Mouse (Mus musculus): ENCODE data around the gene 4931422A03Rik.
"Not testable (repeated sequence)": the region's sequence is repeated elsewhere in the genome, so short reads cannot be mapped to it uniquely, and the experiment has no call there.

The 4931422A03Rik gene

GRCm38 (mm10) chr2:104028139-104028723 is at the start of gene 4931422A03Rik:
Gene 4931422A03Rik (minus strand): TSS chr2:104028361.
- DNase-seq (ENCODE audit: low spot score in 2 of 2): no peak

- no peak for DNase-seq (ENCODE audit: low spot score in 2 of 2)
Observed at GRCm38 (mm10) chr2:104069704-104070185, 41.6 kb upstream of the 4931422A03Rik start, which contains the start of gene Cd59b. Gene Cd59b (plus strand): TSS chr2:104069849.

DNA sequence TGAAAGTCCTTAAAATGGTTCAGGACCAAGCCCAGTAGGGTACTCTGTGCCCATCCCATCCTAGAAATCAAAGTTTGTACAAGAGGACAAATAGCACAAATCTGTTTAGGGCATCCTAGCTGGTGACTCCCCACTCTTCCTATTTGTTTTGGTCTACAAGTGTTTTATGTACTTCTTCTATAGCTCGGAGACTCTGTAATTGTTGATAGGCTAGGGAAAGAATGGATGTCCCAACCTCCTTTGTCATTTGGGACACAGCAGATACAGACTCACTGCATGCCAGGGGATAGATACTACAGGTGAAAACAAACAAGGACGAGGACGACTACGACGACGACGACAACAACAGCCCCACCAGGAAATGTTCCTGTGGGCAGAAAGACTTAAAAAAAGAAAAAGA is 40.3 kb upstream of the 4931422A03Rik start, which contains the start of gene Gm10799:
Gene Gm10799, minus strand, starts transcription at position 101 of the 400 bp plus-strand sequence.
- not testable (repeated sequence) for DNase-seq (ENCODE audit: low spot score in 2 of 2)

DNA sequence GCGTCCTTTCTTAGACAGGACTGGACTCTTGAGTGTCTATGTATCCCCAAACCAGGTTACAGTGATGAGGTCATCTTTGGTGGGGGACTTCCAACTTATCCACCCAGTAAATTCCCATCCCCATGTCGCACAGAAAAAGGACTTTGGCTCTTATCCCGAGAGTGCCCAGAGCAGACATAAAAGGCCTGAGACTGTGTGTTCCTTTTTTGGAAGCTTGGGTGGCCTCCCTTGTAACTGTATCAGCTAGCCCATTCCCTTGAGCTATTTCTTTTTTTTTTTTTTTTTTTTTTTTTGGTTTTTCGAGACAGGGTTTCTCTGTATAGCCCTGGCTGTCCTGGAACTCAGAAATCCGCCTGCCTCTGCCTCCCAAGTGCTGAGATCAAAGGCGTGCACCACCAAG is 37.4 kb upstream of the 4931422A03Rik start, which contains the start of gene Gm10912:
Gene Gm10912, plus strand, starts transcription at position 301 of the 400 bp plus-strand sequence.
- not testable (repeated sequence) for DNase-seq (ENCODE audit: low spot score in 2 of 2)

GRCm38 (mm10) chr2:104064152-104064551 is 36.0 kb upstream of the 4931422A03Rik start:
- no peak for DNase-seq (ENCODE audit: low spot score in 2 of 2)

GRCm38 (mm10) chr2:104062665-104063064 is 34.5 kb upstream of the 4931422A03Rik start:
- DNase-seq (ENCODE audit: low spot score in 2 of 2): no peak

- DNase-seq (ENCODE audit: low spot score in 2 of 2): no peak
Observed at GRCm38 (mm10) chr2:104060996-104061395, 32.8 kb upstream of the 4931422A03Rik start.

GRCm38 (mm10) chr2:104059786-104060185 is 31.6 kb upstream of the 4931422A03Rik start:
- DNase-seq (ENCODE audit: low spot score in 2 of 2): peak in 1 of 2 experiments; percentile 20

DNA sequence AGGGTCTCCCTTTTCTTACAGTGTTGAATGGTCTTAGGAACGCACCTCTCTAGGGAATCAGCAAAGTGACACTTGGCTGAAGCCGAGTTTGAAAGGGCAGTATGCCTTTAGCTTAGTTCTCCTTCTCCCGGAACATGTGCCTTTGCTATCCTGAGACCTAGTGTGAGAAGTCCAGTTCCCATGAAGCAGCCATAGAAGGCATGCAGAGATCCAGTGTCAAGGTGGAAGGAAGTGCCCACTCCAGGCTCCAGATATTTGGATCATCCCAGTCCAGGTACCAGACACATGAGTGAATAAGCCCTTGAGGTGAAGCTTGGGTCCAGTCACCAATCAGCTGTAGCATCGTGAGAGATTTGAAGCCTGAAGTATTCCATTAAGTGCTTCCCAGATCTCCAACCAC is 30.8 kb upstream of the 4931422A03Rik start:
- no peak for DNase-seq (ENCODE audit: low spot score in 2 of 2)

GRCm38 (mm10) chr2:104058381-104058780 is 30.2 kb upstream of the 4931422A03Rik start:
- DNase-seq (ENCODE audit: low spot score in 2 of 2): no peak

GRCm38 (mm10) chr2:104044479-104045080 is 16.4 kb upstream of the 4931422A03Rik start:
- DNase-seq (ENCODE audit: low spot score in 2 of 2): no peak

- no peak for DNase-seq (ENCODE audit: low spot score in 2 of 2)
Observed at GRCm38 (mm10) chr2:104043624-104044478, 15.7 kb upstream of the 4931422A03Rik start.

GRCm38 (mm10) chr2:104042766-104043165 is 14.6 kb upstream of the 4931422A03Rik start:
- DNase-seq (ENCODE audit: low spot score in 2 of 2): no peak

DNA sequence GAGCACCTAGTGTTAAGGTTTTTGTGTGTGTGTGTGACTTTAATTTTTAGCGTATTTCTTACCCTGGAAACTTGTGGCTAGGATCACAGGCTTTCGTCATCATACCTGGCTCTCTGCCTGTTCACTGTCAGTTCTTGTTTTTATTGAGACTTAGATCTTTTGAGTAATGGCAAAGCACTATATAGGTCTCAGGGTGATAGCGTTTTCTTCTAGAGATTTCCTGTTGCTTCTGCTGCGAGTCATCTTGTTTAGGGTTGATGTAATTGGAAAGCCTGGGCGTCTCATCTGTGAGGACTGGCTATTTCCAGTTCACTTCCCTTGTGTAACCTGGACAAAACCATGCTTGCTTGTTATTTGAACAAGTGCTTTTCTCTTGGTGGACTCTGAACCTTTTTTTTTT is 13.5 kb upstream of the 4931422A03Rik start:
- no peak for DNase-seq (ENCODE audit: low spot score in 2 of 2)

DNA sequence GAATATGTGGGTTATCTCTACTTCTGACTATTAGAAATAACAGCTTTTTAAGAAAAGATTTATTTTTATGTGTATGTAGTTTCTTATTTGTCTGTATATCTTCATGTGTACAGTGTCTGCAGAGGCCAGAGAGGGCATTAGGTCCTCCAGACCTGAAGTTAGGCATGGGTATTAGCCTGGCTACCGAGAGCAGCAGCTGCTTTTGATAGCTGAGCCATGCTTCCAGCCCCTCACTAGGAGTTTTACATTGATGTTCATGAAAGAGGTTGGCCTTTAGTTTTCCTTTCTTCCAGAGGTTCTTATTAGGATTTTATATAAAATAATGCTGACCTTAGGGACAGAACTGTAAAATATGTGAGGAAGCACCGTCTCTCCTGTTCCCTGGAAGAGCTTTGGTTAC is 10.1 kb upstream of the 4931422A03Rik start:
- DNase-seq (ENCODE audit: low spot score in 2 of 2): no peak

DNA sequence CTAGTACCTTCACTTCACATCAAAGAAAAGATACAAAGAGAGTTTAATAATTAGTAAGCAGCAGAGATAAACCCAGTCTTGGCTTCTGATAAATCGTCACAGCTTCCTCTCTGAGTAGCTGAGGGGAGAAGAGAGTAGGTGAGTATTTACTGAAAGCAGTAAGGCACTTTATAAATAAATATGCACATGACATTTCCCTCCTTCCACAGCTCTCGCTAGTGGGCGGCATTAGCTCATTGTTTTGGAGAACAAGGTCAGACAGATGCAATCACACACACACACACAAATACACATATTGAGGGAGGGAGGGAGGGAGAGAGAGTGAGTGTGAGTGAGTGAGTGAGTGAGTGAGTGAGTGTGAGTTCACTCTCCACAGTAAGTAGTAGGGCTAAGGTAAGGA is 8.2 kb upstream of the 4931422A03Rik start:
- no peak for DNase-seq (ENCODE audit: low spot score in 2 of 2)

GRCm38 (mm10) chr2:104035595-104035994 is 7.4 kb upstream of the 4931422A03Rik start:
- DNase-seq (ENCODE audit: low spot score in 2 of 2): no peak

DNA sequence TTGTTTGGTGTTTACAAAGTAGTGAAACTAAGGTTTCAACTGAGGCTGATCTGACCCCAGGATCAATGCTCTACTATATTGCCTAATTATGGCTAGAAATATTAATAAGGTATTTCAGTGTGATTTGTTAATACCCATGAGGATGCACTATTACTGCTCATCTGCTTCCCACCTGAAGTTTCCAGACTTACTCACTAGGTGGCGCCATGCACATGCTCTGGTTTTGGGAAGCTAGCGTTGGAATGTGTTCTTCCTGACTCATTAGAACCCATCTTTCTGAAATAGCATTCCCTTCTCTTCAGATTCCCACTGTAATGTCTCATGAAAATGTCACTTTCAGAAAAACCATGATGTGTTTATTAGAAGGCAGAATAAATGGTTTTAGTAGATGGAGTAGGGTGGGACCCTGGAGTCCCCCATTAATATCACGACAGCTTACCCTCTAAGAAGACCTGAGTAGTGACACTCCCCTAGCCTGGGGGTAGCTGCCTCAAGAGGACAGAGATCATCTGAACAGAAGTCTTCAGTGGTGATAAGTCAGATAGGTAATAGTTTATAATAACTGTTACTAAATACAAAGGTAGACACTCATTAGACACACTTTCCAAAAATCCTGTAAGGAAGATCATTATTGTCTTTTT is 6.8 kb upstream of the 4931422A03Rik start:
- DNase-seq (ENCODE audit: low spot score in 2 of 2): peak; percentile 32 to 34

DNA sequence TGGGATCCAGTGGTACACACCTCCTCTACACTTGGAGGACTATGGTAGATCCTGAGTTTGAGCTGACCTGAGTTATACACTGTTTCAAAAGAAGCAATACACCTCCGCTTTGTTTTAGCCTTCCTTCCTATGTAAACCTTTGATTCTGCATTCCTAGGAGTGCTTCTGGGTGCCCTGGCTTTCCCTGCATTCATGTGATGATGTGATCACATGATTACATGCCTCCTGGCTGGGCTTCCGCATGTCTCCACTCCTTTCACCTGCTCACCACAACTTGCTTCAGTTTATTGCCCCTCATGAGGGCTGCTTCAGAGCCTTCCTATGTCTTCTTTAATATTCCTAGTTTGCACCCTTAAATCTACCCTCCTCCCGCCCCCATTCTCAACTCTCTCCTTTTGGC is 3.9 kb upstream of the 4931422A03Rik start:
- no peak for DNase-seq (ENCODE audit: low spot score in 2 of 2)

- no peak for DNase-seq (ENCODE audit: low spot score in 2 of 2)
Observed at GRCm38 (mm10) chr2:104030381-104030780, 2.2 kb upstream of the 4931422A03Rik start.

- no peak for DNase-seq (ENCODE audit: low spot score in 2 of 2)
Observed at GRCm38 (mm10) chr2:104029074-104029473, 913 bp upstream of the 4931422A03Rik start.

All from right cerebral cortex, postnatal 36 days (tissue).